Mouse (Mus musculus): Measurements from ENCODE around the gene Olfr1402.

Olfr1402 gene

GRCm38 (mm10) chr3:97421920-97422319 is at the start of gene Olfr1402:
TSS of gene Olfr1402 (minus strand) at chr3:97422020.
- in situ Hi-C loops (cut with MseI, MboI) = no loop called here

GRCm38 (mm10) chr3:97455286-97455685 is 33.5 kb upstream of the Olfr1402 start:
- in situ Hi-C loops (cut with MseI, MboI) = no loop called here

- in situ Hi-C loops (cut with MseI, MboI) = no loop called here
These were observed 16.8 kb upstream of the Olfr1402 start for GRCm38 (mm10) chr3:97438619-97439018.

GRCm38 (mm10) chr3:97394289-97394688 is 27.5 kb downstream of the Olfr1402 start:
- in situ Hi-C loops (cut with MseI, MboI) = no loop called here

GRCm38 (mm10) chr3:97393079-97393478 is 28.7 kb downstream of the Olfr1402 start:
- in situ Hi-C loops (cut with MseI, MboI) = no loop called here

- in situ Hi-C loops (cut with MseI, MboI) = no loop called here
These were observed 51.4 kb downstream of the Olfr1402 start for GRCm38 (mm10) chr3:97370382-97370781.

GRCm38 (mm10) chr3:97363418-97364098 is 58.3 kb downstream of the Olfr1402 start:
- in situ Hi-C loops (cut with MseI, MboI) = no loop called here

GRCm38 (mm10) chr3:97358448-97358847 is 63.4 kb downstream of the Olfr1402 start:
- in situ Hi-C loops (cut with MseI, MboI) = no loop called here

Measured in mouse trophoblast stem cell (cell line).